Mouse (Mus musculus): ENCODE measurements at regions not wholly inside any gene's neighbourhood (a gene's known extent, or its start where the extent isn't known, plus 50 kb on each side); places are given as distances from the start of the nearest gene placed in this dataset.
"Not testable (repeated sequence)": the region's sequence is repeated elsewhere in the genome, so short reads cannot be mapped to it uniquely, and the experiment has no call there.

DNA sequence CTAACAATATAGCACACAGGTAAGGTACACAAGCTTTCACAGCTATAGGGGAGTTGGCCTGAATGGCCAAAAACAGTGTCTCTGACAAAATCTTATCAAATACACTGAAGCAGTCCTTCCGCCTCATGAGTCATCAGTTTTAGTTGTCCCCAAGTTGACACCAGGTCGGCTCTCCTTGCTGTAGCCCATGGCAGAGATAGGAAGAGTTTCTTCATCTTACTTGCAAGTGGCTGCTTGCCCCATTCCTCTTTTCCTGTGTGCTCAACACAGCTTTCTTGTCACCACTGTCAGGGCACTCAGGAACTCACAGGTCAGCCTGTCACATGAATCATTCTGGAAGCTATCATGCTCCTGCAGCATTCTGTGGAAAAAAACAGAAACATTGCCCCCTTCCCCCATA, 77.1 kb downstream of the Olfr721-ps1 start:
- DNase-seq = not testable (repeated sequence)

DNA sequence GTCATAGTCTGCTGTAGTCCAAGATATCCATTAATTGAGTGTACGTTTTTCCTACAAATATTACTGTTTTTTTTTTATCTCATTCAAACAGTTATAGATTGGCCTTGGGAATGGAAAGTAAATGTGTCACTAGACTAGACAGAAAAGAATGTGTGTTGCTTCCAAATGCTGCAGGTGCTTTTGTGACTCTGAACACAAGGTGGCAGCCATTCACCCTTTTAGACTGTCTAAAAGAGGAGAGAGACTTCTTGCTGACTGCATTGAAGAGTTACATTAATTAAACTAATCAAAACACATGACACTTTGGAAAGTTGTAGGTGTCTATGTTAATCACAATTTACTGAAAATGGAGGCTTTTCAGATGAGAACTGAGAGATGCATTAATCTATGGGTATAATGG, 80.7 kb downstream of the Olfr721-ps1 start:
- DNase-seq = peak; percentile 63

- DNase-seq = no peak
These were observed 85.3 kb downstream of the Olfr721-ps1 start for GRCm38 (mm10) chr14:14486356-14486755.

GRCm38 (mm10) chr14:14490501-14490900, 89.4 kb downstream of the Olfr721-ps1 start:
- peak; percentile 9 for DNase-seq

DNA sequence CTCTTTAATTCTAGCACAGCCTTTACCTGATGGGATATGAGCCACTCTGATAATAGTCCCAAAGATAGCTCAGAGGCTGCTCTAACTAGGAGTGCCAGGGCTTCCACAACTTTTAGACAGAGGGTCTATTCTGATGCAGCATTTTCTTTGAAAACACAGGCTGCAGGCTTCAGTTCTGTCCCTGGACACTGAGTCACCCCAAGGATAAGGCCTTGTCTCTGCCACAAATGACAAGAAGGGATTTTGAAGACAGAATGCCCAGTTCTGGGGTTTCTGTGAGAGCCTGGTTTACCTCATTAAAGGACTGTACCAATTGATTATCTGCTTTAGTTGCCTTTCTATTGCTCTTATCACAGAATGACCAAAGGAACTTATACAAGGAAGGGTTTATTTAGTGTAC, 90.9 kb downstream of the Olfr721-ps1 start:
- DNase-seq = peak; percentile 18

- DNase-seq = no peak
These were observed 110.8 kb downstream of the Olfr721-ps1 start for GRCm38 (mm10) chr14:14511927-14512326.

GRCm38 (mm10) chr14:14513056-14513455, 112.0 kb downstream of the Olfr721-ps1 start:
- DNase-seq = no peak

DNA sequence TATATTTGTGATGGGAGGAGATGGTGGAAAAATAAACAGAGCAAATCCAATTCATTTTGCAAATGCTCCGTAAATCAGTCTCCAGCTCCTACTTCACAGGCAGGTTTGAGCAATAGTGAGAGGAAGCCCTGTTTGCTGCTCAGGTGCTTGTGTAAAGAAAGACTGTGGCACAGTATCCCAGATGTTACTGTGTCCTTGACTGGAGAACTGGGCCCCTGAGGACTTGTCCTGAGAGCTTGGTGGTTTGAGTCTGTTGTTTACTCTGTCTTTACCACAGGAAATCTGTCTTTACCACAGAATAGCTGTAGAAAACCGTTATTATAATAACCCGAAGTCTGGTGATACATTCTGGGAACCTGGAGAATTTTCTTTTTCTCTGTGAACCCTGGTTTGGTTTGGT, 112.4 kb downstream of the Olfr721-ps1 start:
- DNase-seq = no peak

- peak; percentile 32 for DNase-seq
These were observed 113.5 kb downstream of the Olfr721-ps1 start for GRCm38 (mm10) chr14:14514440-14515172.

DNA sequence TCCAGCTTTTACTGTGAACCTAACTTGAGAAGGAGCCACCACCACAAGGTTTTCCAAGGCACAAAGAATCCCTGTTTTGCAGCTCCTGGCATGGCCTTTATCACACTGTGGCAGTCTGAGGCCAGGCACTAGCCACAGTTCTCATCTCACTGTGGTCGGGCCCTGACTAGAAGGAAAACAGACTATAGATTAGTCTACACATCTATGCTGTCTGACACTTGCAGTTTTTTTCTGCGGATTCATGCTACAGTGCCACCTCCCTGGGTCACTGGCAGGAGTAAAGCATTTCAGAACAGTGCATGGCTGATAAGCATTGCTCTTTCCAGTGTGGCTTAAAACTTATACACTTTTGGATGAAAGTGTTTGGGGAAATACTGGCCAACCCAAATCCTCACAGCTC, 114.3 kb downstream of the Olfr721-ps1 start:
- no peak for DNase-seq

DNA sequence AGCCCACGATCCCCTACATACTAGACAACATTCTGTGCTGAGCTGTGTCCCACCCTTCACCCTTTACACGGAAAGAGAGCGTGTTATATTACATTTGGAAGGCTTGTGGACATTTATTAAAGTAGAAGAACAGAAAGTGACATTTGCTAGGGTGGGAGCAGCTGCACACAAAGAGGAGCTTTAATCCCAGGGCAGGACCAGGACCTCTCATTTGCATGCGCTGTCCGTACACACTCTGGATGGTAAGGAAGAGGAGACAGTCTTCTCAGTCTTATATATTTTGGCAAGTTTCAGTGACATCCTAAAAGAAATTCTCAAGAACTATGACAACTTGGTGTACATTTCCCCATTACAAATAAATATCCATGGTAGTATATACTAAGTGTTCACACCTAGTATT, 114.8 kb downstream of the Olfr721-ps1 start:
- no peak for DNase-seq

DNA sequence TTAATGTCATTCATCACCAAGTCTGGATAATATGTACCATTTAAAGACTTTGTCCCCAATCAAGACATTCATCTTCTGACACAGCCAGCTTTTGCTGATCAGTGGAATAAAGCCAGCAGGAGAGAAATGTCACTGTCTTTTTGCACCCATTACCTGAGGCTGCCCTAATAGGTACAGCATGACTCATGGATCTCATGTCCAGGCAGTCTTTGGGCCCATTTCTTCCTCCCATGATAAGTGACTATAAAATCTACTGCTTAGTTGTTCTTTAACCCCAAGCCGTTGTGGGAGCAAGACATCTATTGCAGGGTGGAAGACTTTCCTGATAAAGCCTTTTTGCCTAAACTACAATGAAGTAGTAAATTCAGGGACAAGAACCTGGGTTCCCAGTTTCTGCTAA, 116.9 kb downstream of the Olfr721-ps1 start:
- no peak for DNase-seq

GRCm38 (mm10) chr14:14518841-14519240, 117.7 kb downstream of the Olfr721-ps1 start:
- peak; percentile 51 for DNase-seq

- peak; percentile 13 for DNase-seq
These were observed 119.1 kb downstream of the Olfr721-ps1 start for GRCm38 (mm10) chr14:14520195-14520594.

DNA sequence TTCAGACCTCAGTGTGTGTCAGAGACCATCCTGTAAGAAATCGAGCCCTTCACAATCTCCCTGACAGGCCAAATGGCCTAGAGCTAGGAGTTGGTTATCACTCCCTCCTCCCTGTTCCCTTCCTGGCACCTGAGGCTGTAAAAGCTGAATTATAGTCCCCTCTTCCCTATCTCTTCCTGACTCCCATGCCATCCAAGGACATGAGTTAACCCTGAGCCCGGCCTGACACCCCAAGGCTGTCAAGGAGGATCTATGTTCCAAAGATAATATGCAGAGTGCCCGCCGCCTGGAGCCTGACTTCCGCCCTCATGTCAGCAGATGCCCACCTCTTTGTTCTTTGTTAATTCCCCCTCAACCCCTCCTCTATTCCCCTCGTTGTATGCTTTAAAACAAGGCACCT, 120.2 kb downstream of the Olfr721-ps1 start:
- DNase-seq = peak; percentile 51

- no peak for DNase-seq
These were observed 124.1 kb downstream of the Olfr721-ps1 start for GRCm38 (mm10) chr14:14525225-14525624.

DNA sequence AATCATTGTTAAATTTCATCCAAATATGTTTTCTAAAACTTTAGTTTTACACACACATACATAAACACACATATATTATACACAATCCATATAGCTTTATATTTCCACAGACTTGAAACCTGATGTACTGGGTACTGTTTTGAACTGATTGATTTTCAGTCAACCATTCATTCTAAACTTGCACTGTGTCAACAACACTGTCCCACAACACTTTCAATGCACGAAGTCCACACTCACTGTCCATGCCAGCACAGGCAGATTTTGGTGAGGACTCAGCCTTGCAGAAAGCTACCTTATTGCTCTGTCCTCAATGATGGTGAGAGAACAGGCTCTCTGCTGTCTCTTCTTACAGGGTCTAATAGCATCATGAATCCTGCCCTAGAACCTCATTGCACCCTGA, 127.3 kb downstream of the Olfr721-ps1 start:
- DNase-seq = no peak

- no peak for DNase-seq
These were observed 140.1 kb downstream of the Olfr721-ps1 start for GRCm38 (mm10) chr14:14541206-14541605.

DNA sequence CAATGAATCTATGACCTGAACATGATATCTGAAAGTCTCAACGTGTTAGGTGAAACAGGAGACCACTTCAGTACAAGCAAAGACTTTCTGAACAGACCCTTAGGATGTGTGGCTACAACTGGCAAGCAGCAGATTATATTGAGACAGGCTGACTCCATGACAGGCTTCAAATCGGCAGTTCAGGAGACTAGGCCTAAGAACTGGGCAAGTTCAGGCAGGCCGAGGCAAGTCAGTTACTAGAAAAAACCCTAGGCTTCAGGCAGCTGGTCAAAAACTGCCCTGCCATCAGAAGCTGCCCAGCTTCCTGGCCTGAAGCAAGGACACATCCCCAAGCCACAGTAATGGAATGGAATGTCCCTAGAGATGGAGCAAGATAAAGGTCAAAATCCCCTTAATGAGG, 140.6 kb downstream of the Olfr721-ps1 start:
- DNase-seq = no peak

- peak; percentile 19 for DNase-seq
These were observed 143.1 kb downstream of the Olfr721-ps1 start for GRCm38 (mm10) chr14:14544236-14544635.

DNA sequence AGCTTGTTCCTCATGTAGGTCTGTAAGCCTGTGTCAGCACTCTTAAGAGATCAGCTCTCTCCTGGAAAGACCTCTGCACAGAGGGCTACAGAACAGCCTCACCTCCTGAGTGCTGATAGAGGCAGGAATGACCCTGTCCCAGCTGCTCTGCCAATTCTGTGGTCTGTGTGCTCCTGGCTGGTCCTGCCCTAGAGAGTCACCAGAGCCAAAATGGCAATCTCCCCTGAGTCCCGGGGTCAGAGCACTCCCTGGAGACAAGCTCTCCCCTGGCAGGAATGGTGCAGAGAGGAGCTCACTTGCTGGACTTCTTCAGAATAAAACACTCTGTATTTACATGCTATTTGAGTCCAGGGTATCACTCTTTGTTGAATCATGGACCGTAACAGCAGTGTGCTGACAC, 149.9 kb upstream of the Slc4a7 start:
- peak; percentile 52 for DNase-seq

DNA sequence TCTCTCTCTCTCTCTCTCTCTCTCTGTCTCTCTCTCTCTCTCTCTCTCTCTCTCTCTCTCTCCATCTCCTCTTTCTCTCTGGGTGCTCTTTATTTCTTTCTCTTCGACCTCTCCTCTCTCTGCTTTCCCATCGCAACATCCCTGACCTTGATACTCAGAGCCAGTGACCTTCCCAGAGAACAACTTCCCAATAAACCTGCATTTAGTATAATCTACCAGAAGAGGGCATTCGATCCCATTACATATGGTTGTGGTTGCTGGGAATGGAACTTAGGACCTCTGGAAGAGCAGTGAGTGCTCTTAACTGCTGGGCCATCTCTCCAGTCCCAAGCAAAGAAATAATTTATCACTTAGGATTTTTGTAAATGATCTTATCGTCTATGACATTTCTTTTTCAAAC, 127.2 kb upstream of the Slc4a7 start:
- DNase-seq = no peak

DNA sequence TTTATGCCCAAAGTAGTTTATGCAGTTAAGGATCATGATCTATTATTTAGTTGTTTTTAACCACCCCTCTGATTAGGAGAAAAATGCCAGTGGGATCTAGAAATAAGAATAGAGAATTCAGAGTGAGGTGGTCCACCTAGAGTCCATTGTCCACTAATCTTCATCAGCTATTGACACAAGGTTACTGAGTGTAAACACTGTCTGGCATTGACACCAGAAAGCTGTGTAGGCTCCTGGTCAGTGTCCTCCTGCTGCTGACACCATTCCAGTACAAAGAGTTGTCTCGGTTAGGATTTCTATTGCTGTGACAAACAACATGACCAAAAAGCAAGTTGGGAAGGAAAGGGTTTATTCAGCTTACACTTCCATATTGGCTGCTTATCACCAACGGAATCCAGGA, 110.1 kb upstream of the Slc4a7 start:
- no peak for DNase-seq

- no peak for DNase-seq
These were observed 107.3 kb upstream of the Slc4a7 start for GRCm38 (mm10) chr14:14594753-14595152.

All from adrenal gland, postnatal 10 days (tissue).